Mouse (Mus musculus) embryo, embryonic 9.5 days (tissue): ENCODE data around the gene Cmtm4.

Experiments used
- DNase-seq: peaks from one replicate; pipeline ENCODE4 v3.0.0-alpha.2; 2017; ENCODE audit errors: extremely low spot score

The Cmtm4 gene

GRCm38 (mm10) chr8:104374864-104375846, 20.5 kb downstream of the Cmtm4 start:
- DNase-seq, result no peak

GRCm38 (mm10) chr8:104374269-104374668, 21.3 kb downstream of the Cmtm4 start:
- DNase-seq, result no peak

DNA sequence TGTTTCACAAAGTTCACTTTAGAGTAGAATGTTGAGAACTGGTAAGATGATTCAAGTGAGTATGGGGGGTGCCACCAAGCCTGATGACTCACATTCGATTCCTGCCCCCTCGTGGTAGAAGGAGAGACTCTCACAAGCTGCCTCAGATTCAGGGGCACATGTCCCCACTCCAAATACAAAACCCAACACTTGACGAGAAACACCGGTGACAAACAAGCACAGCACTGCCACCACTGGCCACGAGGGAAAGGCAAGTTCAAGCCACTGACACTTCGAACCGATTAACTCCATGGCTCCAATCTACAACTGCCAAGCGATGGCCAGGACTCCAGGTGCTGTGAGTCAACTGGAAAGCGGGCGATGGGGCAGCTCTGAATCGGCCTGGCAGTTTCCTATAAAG, 21.8 kb downstream of the Cmtm4 start:
- DNase-seq, result no peak

DNA sequence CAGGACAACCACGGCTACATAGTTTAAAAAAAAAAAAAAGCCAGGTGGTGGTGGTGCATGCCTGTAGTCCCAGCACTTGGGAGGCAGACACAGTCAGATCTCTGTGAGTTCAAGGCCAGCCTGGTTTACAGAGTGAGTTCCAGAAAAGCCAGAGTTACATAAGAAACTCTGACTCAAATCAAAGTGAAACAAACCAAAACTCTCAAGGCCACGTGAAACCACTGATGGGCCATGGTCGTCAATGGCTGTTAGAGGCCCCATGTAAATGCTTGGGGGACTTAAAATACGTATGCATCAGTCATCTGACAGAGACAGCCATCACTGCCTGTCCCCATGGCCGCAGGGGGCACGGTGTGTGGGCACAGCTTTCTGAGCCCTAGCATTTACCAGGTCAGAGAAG, 24.5 kb downstream of the Cmtm4 start:
- DNase-seq, result no peak

DNA sequence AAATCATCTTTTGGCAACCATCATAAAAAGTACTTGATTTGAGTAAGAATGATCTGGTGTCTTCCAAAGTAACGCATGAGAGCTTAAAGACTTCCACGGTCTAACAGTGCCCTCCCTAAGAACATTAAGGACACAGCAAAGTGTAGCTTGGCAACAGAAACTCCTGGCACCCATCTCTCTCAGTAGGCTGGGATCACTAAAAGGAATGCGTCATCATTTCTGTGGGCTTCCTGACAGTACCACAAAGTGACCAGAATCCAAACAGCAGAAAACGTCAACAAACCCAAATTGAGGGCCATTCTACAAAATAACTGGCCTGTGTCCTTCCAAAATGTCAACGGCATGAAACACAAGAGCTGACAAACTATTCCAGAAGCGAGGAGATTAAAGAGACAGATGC, 25.5 kb downstream of the Cmtm4 start:
- no peak for DNase-seq

DNA sequence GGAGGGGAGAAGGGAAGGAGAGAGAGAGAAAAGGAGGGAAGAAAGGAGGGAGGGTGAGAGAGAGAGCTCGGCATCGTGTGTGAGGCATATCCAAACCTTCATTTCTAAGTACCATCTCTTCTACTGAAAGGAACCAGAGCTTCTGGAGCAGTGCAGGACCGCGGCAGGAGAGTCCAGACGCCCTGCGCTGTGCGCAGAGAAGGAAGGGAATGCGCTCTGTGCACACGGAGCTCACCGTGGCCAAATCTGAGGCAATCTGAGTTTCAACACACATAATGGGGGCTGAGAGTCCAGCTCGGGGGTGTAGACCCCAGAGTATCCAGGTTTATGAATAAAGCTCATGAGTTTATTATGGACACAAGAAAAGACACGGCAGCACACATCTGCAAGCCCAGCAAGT, 26.0 kb downstream of the Cmtm4 start:
- DNase-seq, result no peak

GRCm38 (mm10) chr8:104367398-104367797, 28.2 kb downstream of the Cmtm4 start:
- no peak for DNase-seq

DNA sequence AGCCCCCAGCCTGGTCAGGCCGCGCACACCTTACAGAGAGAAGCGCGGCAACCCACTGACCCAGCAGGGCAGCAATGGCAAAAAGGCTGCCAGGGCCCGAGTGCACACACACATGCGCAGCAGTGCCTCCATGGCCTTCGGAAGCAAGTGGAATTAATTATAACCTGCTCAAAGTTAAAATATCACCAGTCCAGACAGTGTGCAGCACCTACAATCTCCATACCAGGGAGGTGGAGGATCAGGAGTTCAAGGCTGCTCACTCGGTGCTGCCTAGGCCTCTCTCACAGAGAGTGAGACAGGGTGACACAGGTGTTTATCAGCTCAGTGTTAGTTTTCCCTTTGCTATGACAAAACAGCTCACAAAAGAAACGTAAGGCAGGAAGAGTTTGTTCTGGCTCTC, 29.9 kb downstream of the Cmtm4 start:
- no peak for DNase-seq

- DNase-seq, result no peak
These were observed 35.7 kb downstream of the Cmtm4 start for GRCm38 (mm10) chr8:104359778-104360456.

DNA sequence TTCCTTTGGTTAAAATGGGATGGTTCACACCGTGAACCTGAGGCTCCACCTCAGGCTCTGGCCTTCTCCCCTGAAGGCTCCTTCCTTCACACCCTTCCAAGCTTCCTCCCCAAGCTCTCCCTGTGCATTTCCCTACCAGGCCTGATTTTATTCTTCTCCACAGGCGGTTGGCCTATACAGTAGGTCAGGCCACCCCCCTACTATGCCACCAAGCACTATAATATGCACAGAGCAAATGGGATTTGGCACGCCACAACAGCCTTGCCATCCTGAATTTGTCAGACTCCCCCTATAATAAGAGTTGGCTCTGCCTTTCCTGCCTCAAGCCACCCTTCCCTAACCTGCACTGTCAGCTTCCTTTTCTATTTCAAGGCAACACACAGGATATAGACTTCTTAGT, 37.0 kb downstream of the Cmtm4 start:
- DNase-seq, result no peak

DNA sequence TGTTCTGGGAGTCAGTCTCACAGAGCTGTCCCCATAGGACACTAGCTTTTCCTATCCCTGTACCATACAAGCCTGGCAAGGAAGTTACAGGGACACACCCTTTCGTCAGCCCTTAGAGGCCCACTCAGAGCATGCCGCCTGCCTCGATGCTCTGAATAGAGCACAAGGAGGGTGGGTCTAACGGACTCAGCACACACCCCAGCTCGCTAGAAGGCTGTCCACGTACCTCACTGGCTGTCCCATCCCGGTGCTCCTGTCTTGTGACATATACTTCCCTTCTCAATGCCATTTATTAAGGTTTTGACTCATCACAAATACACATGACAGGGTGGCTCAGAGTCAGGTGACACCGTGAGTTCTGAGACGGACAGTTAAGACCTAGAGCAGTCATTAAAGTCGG, 41.1 kb downstream of the Cmtm4 start:
- no peak for DNase-seq

GRCm38 (mm10) chr8:104353186-104353585, 42.4 kb downstream of the Cmtm4 start:
- DNase-seq, result no peak

- no peak for DNase-seq
These were observed 45.6 kb downstream of the Cmtm4 start for GRCm38 (mm10) chr8:104350047-104350446.

- DNase-seq, result no peak
These were observed 46.6 kb downstream of the Cmtm4 start for GRCm38 (mm10) chr8:104348971-104349370.

- DNase-seq, result no peak
These were observed 48.9 kb downstream of the Cmtm4 start for GRCm38 (mm10) chr8:104346706-104347105.

DNA sequence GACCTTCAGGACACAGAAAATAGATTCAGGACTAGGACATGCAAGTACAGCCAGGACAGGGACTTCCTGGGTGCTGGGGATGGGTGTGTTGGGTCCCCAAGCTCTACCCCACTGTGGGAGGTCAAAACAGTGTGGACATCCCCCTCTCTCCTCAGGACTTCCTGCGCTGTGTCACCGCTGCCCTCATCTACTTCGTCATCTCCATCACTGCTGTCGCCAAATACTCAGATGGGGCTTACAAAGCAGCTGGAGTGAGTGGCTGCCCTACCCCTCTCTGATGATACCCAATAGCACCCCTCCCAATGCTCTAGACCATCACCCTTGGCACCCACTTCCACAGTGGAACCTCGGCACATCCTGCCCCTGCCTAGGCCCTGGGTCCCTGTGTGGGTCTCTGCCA, 51.0 kb downstream of the Cmtm4 start:
- DNase-seq, result no peak

- DNase-seq, result peak; percentile 84
These were observed 51.6 kb downstream of the Cmtm4 start for GRCm38 (mm10) chr8:104343957-104344356.

DNA sequence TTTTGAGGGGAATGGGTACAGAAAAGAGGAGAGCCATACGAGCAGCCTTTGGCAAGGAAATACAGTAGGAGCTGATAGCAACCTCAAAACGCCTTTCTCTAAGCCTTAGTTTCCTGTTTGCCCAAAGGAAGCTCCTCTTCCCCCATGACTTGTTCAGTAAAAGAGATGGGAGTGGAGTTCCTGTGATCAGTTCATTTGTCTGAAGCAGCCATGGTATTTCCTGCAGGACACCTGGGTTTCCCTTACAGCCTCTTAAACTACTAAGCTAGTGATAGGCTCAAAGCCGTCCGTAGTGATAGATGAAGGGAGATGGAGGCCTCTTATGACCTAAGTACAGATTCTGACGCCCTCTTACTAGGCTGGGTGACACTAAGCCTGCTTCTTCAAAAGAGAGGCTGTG, 53.2 kb downstream of the Cmtm4 start:
- DNase-seq, result no peak

DNA sequence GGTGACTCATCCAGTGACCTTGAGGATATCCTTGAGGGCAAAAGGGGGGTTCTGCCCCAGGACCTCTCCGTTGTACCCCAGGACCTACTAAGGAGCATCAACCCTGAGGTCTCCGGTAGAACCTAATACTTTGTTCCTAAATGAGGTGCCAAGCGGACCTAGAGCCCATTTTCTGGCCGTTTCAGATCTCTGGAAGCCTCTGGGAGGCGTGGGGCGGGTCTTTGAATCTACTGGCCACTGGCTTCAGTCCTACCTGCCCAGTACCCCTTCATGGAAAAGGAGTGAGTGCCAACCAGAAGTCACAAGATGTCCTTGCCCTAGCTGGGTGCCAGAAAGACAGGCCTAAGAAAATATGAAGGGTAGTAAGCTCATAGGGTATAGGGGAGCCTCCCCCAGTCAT, 53.9 kb downstream of the Cmtm4 start:
- DNase-seq, result no peak

DNA sequence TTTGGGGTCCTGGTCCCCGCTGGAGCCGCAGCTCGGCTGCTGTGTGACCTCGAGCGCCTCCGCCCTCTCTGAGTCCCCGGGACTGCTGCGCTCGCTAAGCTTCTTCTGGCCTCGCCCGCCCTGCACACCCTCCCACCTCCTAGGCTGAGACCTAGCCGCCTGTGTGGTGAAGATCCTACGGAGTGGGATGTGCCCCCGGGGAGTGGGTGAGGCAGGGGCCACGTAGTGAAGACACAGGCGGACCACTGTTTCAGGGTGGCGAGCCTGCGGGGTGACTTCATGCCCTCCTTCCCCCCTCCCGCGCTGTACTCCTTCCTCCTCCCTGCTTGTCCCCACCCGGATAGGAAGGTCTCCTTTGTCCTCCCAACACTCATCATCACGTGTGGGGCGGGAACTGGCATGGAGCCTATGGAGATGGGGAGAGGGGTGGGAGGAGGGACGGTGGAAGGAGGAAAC, 54.5 kb downstream of the Cmtm4 start:
- peak; percentile 80 for DNase-seq

DNA sequence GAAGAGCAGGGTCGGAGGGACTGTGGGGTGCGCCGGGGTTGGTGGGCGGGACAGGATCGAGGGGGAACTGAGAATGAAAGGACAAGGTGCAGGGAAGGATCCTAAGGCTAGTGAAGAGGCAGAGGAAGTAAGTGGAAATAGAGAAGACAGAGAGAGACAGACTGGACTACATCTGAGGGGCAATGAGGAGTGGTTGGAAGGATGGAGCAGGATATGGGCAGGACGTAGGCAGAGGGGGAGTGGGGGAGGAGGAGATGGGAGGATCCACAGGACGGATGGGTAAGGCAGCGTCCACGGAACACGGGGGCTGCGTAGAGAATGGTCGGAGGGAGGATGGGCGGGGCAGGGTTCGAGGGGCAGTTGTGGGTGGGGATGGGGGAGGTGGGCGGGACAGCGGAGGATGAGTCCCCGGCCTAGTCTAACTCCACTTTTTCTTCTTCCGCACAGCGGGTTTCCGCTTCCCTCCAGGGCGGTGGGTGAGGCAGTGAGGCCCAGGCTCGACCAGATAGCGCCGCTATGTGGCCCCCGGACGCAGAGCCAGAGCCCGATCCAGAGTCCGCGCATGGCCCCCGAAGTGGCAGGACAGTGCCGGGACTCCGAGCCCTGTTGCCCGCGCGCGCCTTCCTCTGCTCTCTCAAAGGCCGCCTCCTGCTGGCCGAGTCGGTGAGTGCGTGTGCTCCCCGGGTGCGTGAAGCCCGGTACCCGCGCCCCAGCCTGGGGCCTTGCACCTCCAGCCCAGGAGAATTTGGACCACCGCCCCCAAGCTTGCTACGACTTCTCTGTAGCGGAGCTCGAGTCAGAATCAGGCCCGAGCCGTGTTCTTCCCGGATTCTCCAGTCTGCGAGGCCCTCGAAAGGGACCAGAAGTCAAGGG, 55.1 kb downstream of the Cmtm4 start:
- DNase-seq, result peak; percentile 85

GRCm38 (mm10) chr8:104339983-104340232, 55.7 kb downstream of the Cmtm4 start:
- no peak for DNase-seq
